Mouse (Mus musculus): ENCODE results near the gene Ankrd40. TPM values are rescaled to one million over a fixed set of nuclear protein-coding genes. Genes with fewer than 3 reads are reported as not detected.

The Ankrd40 gene
- total RNA-seq, 2 experiments from 2014 or later: 12.2 to 22.2 TPM

DNA sequence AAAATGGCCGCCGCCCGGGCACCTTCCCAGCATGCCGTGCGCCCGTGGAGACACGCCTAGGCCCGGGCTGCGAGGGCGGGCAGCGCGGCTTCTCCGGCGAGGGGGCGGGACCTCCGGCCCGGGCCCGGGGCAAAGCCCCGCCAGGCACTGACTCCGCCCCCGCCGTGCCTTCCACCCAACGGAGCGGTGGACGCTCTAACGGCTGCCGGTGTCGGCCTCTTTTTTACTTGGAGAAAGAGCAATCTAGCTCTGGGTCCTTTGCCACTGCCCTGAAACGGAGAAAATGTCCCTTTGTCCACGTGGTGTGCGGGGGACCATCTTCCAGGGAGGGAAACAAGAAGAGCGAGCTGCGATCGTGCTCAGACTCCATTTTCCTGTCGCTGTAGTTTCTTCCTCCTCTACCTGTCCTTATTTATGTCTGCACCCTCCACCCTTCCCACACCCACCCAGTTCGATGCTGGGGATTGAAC is 5.8 kb upstream of the Ankrd40 start, which contains the start of gene Luc7l3:
Luc7l3 (minus strand) TSS at position 58 of the 470 bp plus-strand sequence.
- ATAC-seq (replicated peaks; ENCODE audit: low FRiP score, poor library complexity, severe bottlenecking): peak; percentile 91

DNA sequence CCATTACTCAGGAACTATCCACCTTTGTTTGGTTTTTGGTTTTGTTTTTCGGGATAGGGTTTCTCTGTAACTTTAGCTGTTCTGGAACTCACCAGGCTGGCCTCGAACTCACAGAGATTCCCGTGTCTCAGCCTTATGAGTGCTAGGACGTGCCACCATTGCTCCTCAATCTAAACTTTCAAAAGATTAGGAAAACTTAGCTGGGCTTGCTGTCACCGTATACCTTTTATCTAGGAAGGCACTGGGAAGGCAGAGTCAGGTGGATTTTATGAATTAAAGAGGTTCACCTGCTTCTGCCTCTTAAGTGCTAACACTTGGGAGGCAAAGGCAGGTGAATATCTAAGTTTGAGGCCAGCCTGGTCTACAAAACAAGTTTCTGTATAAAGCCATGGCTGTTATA is 5.2 kb upstream of the Ankrd40 start:
- ATAC-seq (replicated peaks; ENCODE audit: low FRiP score, poor library complexity, severe bottlenecking): no peak

DNA sequence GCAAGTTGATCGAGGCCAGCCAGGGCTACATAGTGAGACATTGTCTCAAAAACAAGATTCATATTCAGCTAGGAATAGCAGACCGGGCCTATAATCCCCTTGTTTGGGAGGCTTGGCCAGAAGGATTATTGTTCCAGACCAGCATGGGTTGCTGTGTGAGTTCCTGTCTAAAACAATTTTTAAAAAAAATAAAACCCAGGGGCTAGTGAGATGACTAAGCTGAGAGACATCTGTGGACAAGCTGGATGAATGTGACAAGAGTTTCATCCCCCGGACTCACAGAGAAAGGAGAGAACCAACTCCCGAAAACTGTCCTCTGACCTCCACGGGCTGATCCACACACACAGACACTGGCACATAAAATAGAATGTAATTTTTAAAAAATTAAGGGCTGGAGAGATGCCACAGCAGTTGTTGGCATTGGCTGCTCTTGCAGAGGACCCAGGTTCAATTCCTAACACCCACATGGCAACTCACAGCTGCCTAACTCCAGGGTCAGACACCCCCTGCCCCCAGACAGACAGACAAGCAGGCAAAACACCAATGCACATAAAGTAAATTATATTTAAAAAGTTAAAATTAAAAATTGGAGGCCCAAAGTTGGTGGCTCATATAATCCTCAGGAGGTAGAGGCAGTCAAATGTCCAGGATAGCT is 4.4 kb upstream of the Ankrd40 start:
- ATAC-seq (replicated peaks; ENCODE audit: low FRiP score, poor library complexity, severe bottlenecking): no peak

DNA sequence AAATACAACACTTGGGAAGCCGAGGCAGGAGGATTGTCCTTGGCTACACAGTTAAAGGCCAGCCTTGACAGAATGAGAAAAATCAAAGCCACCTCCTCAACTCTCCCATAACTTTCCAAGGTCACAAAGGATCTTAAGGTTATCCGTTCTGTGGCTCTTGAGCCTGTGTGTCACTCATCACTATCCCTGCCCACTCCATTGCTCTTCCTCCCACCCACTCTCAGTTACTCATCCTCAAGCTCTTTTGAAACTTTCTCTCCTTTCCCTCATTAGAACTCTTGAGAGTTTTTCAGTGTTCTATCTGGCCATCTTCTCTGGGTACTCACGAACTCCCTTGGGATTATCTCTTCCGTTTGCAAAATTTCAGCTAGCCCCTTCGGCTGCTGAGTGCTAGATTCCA is 3.2 kb upstream of the Ankrd40 start:
- ATAC-seq (replicated peaks; ENCODE audit: low FRiP score, poor library complexity, severe bottlenecking): no peak

DNA sequence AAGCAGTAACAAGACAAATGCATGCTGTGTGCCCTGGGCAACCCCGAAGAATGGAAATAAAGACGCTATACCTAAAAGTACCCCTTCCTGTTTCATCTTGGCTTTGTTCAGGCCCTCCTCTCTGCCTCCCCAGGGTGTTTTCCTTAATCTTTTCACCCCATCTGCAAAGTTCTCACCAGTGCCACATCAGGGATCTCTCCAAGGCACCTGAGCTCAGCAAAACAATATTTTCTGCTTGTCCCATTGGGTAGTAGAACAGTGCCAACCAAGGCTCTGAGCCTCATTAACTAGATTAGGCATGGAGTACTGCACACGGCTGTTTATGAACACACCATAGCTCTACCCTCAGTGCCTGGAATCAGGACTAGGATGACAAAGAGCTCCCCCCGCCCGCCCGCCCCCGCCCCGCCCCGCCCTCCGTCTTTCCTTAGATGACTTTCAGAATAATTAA is 815 bp upstream of the Ankrd40 start:
- ATAC-seq (replicated peaks; ENCODE audit: low FRiP score, poor library complexity, severe bottlenecking): no peak

DNA sequence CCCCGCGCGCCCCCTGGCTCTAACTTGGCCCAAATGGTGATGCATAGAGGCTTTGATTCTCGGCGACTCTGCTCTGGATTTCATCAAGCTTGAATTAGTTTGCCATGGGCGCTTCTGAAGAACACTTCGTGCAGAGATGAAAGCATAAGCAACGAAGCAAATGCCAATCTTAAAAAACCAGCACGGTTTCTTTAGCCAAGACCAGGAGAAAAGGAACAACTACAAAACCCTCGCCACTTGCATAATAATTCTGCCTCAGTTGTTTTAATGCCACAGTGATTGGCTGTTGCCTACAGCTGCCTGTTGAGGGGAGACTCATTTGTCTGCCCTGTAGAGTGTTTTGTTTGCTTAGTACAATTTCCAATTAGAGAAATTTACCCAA is 834 bp downstream of the Ankrd40 start:
- ATAC-seq (replicated peaks; ENCODE audit: low FRiP score, poor library complexity, severe bottlenecking): no peak

DNA sequence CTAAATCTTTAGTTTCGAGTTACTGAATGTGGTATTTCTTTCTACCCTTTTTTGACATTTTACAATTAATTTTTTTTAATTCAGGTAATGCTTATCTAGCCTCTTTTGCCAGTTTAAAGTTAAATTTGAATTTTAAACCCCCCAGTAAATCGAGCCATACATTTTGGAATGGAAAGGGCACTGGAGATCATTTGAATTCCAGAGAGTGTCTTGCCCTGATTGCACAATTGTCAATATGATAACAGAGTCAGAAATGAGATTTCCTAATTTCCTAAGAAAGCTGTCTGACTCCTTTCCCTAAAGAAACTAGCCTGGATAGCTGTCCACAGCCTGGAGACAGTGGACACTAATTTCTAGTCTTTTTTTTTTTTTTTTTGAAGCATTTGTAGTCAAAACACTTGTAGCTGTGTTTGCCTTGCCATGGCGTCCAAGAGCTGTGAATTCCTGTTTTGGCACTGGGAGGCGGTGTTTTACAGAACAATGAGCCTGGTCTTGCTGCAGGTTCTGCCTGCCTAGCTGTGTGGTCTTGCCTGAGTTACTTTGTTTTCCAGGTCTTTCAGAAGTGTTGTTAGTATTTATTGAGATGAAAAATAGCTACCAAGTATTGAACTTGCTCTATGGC is 1.6 kb downstream of the Ankrd40 start:
- ATAC-seq (replicated peaks; ENCODE audit: low FRiP score, poor library complexity, severe bottlenecking): no peak

DNA sequence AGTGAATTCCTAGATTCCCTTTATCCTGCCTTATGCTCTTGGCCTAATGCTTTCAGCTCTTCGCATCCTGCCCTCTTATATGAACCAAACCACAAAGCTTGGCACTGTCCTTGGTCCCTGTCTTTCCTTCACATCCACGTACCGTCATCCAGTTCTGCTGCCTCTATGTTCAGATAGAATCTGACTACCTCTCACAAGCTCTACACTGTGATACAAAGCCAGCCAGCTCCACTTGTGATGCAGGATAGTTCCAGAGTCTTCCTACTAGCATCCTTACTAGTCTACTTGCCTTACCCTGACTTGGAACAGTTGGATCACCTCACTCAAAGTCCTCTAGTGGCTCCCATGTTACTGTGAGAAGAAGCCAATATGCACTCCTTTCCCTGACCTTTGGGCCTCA is 2.4 kb downstream of the Ankrd40 start:
- ATAC-seq (replicated peaks; ENCODE audit: low FRiP score, poor library complexity, severe bottlenecking): no peak

DNA sequence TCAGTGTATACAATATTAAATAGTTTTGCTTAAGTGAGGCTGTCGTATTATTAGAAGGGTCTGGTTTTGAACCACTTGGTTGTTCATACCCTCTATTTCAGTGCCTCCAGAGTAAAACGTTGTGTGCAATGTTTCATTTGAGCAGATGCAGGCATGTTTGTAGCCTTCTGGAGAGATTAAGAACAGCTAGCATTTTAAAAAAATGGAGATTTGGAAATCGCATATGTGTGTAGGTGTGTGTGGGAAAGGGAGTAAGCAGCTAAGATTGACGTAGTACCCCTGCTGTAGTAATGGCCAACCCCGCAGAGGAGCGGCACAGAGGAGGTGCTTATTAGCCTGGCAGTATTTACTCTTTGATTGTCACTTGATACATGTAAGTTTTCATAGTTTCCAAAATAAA is 4.9 kb downstream of the Ankrd40 start:
- no peak for ATAC-seq (replicated peaks; ENCODE audit: low FRiP score, poor library complexity, severe bottlenecking)

DNA sequence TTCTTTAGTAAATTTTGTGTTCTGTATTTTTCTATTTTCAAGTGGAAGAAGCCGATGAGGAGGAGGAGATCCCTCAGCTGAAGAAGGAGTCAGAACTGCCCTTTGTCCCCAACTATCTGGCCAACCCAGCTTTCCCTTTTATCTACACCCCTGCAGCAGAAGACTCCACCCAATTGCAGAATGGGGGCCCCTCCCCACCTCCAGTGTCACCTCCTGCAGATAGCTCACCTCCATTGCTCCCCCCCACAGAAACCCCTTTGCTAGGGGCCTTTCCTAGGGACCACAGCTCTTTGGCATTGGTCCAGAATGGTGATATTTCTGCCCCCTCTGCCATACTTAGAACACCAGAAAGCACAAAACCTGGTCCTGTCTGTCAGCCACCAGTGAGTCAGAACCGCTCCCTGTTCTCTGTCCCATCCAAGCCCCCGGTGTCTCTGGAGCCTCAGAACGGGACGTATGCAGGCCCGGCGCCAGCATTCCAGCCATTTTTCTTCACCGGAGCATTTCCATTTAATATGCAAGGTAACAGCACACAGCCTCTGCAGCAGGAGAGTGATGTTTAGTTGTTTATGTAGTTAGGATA is 6.7 kb downstream of the Ankrd40 start:
- ATAC-seq (replicated peaks; ENCODE audit: low FRiP score, poor library complexity, severe bottlenecking): peak; percentile 99

DNA sequence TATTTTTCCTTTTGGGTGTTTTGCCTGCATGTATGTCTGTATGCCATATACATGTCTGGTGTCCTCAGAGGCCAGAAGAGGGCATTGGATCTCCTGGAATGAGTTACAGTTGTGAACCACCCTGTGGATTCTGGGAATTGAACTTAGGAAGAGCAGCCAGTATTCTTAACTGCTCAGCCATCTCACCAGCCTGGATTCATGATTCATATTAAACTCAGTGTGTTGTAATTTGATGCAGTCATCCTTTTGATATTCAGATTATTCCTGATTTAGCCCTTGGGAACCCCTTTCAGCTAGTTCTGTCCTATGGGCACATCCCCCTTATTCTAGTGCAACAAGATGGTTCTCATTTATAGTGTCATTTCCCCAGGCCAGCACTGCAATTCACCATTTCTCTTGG is 8.8 kb downstream of the Ankrd40 start:
- ATAC-seq (replicated peaks; ENCODE audit: low FRiP score, poor library complexity, severe bottlenecking): no peak

DNA sequence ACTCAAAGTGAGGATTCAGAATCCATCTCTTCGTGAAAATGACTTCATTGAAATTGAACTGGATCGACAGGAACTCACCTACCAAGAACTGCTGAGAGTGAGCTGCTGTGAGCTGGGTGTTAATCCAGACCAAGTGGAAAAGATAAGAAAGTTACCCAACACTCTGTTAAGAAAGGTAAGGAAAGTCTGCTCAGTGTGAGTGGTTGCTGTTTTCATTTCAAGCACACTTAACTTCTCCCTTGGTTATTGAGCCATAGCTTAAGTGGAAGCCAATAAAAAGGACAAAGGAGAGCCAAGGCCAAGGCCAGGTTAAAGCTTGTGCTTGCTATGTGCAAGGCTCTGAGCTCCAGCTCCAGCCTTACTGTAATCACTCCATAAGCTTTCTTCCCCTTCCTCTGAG is 10.5 kb downstream of the Ankrd40 start:
- no peak for ATAC-seq (replicated peaks; ENCODE audit: low FRiP score, poor library complexity, severe bottlenecking)

DNA sequence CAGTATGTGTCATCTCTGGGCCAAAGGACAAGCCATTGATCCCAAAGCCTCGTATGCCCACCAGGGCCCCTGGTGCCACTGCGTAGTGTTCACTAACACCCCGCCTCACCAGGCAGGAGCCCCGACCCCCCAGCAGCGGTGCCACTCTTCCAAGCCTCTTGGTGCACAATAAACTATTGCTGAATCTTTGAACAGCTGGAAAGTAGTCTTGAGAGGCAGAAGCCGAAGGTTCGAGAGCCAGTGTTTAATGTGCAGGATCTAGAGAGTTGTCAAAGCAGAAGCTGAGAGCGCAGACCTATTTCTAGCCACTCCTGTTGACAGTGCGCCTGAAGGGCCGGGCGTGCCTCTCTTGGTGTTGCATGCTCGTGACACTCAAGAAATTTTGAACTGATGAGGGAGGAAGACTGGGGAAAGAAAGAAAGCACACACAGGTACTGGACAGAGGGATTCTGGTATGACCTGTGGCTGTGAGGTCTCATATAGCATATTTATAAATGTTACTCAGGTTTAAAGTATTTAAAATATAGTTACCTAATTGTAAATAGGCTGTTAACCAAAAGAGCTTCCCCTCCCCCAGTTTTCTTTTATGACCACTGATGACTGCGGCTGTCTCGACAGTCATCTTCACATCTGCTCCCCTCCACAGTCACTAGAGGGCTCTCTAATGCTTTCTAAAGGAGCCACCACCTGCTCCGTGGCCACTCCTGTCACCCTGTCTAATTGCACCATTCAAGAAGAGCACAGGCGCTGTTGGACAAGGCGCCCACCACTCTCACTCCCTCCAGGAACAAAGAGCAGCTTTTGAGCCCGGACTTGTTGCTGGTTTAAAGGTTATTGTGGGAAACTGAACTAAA is 12.2 kb downstream of the Ankrd40 start:
- peak; percentile 79 for ATAC-seq (replicated peaks; ENCODE audit: low FRiP score, poor library complexity, severe bottlenecking)

DNA sequence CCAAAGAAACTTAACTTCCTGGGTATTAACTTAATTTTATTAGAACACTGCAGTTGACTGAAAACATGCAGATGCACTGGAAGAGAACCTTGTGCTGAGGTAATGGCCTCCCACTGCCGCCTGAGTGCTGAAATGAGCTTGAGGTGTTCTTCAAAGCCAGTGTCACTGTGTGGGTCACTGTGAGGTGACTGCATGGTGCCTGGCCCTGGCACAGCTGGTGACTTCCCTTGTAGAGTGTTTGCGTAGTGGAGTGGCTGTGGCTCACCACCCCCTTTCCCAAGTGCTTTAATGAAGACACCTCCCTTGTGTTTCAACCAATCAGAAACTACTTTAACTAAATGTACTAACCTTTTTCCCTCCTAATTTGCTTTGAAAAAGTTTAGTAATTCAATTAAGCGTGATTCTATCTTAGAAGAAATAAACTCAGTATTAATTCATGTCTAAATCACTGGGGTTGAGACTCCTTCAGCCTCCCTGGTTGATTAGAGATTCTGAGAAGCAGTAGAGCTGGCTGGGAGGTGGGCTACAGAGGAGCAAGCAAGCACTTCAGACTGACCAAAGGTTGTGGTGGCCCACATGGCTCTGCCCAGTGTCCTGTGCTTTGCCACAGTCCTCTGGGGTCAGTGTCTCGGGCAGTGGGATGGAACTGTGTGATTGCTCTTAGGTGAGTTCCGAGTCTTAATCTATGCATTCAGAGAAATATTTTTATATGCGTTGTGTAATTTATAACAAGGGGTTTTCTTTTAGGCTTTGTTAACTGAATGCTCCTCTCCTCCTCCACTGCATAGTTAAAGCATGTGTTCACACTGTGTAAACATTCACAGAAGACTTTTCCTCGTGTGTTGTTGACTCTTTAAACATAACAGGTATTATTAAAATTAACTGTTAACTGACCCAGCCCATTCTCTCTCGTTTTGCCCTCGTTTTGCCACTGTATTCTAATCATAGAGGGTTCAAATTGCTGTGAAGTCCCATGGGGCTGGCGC is 13.4 kb downstream of the Ankrd40 start:
- no peak for ATAC-seq (replicated peaks; ENCODE audit: low FRiP score, poor library complexity, severe bottlenecking)

DNA sequence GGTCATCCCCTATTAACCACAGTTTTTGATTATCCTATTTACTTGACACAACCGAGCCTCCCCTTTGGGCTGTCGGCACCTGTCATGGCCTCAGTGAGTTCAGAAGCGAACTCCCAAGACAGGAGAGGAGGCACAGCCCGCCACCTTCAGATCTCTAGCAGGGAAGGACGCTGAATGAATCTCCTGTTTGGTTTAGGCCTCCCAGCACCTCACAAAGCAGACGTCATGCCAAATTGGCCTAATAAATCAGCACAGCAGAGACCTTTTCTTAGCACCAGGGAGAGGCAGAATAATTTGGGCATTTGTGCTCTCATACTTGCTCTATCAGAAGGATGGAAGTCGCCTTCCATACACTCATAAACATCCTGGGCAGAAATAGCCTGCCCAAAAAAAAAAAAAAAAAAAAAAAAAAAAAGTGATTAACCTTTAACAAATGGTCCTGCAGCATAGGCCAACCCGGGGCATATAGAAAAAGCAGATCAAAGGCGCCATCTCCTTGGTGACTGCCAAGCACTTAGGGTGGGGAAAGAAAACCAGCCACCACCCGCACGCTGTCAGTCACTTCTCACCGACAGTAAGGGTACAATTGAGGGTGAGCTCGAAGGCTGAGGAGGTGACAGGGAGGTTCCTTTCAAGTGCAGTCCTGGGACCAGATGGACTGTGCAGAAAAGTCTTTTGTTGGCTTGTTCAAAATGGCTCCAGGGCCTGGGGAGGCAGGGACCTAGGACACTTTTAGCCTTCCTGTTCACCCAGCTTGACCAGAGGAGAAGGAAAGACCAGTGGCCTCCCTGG is 14.5 kb downstream of the Ankrd40 start:
- ATAC-seq (replicated peaks; ENCODE audit: low FRiP score, poor library complexity, severe bottlenecking): no peak

DNA sequence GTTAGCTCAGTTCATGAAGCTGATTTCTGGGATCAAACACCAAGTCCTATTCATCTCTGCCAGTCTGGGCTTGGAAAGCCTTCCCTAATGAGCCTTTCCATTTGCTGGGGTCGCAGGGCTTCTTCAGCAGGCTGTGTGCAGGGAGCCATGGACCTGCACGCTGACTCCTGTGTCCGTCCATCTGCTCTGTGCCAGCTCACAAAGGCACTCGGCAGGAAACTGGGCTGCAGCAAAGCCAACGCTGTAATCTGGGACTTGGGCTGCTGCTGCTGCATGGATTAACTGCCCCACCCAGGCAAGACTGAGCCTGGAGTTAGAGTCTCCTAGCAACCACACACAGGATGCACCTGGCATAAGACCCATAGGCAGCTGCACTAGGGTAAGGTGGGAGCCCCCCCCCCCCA is 16.2 kb downstream of the Ankrd40 start:
- no peak for ATAC-seq (replicated peaks; ENCODE audit: low FRiP score, poor library complexity, severe bottlenecking)

DNA sequence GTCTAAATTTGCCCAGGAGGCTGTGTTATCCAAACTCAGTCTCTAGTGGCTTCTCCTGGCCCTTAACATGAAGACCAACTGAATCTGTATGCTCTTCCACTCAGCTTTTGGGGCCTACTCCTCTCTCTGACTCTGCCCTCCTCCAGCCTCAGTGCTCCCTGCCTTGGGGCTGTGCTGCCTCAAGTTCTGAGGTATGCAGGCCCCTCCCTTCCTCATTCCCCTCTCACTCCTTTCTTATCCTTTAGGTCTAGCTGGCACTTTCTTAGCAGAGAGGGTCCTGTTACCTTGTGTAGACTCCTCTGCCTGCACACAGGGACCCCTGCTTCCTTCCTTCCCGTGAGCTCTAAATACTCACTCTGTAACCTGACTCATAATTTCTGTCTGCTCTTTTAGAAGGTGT is 16.7 kb downstream of the Ankrd40 start:
- no peak for ATAC-seq (replicated peaks; ENCODE audit: low FRiP score, poor library complexity, severe bottlenecking)

DNA sequence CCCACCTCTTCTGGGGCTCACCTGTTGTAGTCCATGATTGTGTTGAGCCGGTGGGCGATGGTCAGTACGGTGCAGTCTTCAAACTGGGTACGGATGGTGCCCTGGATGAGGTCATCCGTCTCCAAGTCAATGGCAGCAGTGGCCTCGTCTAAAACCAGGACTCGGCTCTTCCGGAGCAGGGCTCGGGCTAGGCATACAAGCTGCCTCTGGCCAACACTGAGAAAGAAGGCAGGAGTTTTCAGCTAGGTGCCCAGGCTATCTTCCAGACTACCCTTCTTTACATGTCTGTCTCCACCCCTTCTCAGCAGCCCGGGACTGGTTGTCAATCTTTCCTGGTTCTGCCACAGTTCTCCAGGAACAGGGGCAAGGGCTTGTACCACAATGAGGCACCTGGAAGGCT is 18.1 kb downstream of the Ankrd40 start:
- ATAC-seq (replicated peaks; ENCODE audit: low FRiP score, poor library complexity, severe bottlenecking): no peak

All from erythroid progenitor cell, adult 5-6 weeks (primary cell).